Mouse (Mus musculus): ENCODE data around the gene Cd200r2.
"Not testable (repeated sequence)": the region's sequence is repeated elsewhere in the genome, so short reads cannot be mapped to it uniquely, and the experiment has no call there.

The Cd200r2 gene

DNA sequence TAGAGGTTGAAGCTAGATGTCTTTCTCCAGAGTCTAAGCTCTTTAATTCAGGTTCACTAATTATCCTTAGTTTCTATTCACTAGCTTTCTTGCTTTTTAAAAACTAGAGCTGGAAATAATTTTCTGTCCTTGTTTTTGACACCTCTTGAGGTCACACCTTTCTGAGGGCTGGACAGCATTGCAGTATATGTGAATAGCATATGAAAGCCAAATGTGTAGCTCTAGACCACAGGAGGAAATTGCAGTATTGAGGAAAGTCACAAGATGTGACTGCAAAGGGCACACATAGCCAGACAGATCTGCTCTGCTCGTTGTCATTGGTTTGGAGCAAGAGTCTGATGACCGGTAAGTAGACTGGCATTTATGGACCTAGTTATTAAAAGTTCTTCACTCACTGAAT is at the start of gene Cd200r2:
Gene Cd200r2, plus strand, starts transcription at position 301 of the 400 bp plus-strand sequence.
- DNase-seq (ENCODE audit: extremely low read depth, low read depth): no peak

DNA sequence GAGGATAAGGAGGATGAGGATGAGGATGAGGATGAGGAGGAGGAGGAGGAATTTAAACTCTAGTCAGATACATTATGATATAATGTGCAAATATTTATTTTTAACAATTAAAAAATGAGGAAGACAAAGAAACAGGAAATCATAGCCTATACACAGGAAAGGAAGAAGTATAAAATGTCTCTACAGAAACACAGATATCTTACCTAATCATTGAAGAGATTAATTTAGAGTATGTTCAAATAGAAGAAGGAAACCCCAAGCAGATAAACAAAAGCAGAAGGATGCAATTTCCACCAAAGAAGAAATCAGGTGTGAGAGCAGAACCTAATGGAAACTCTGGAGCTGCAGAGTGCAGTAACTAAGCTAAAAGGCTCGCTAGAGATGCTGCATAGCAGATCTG is 48.9 kb upstream of the Cd200r2 start:
- no peak for DNase-seq (ENCODE audit: extremely low read depth, low read depth)

DNA sequence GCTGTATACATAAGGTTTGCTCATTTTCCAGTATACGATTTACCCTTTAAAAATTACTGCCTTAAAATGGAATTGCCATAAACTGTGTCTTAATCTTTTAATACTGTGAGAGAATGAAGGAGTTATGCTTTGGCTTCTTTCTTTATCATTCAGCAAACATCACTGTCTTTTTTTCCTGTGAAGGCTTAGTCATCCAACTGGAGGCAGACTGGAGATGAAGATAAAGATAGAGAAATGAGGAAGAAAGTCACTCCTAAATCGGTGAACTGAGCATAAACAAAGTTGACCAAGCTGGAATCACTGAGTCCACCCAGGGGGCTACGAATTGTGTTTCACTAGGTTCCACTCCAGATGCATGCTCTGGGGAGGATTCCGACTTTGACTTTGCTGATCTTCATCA is 46.4 kb upstream of the Cd200r2 start:
- peak; percentile 28 for DNase-seq (ENCODE audit: extremely low read depth, low read depth)

DNA sequence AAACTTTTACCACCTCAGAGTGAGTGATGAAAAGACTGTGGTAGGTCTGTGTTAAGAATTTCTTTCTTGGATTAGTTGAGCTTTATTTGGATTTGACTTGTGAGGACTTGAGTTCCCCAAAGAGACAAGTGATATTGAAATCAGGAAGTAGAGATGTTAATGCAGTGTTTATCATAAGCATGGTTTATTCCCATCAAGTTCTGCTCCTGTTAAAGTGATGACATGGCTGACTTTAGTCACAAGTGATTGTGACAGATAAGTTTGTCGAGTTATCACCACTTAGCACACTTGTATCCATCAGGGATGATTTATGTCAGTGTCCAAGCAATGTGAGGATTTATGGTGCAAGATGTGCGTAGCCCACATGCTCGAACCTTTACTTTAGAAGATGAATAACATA is 34.6 kb upstream of the Cd200r2 start:
- DNase-seq (ENCODE audit: extremely low read depth, low read depth): peak; percentile 32

DNA sequence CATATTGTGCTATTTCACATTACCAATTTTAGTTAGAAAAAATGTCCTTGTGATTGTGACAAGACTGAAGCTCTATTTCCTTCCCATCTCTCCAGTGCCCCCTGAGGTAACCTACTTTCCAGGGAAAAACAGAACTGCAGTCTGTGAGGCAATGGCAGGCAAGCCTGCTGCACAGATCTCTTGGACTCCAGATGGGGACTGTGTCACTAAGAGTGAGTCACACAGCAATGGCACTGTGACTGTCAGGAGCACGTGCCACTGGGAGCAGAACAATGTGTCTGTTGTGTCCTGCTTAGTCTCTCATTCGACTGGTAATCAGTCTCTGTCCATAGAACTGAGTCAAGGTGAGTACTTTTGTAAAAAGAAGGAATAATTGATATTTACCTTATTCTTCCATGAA is 33.7 kb upstream of the Cd200r2 start:
- not testable (repeated sequence) for DNase-seq (ENCODE audit: extremely low read depth, low read depth)

DNA sequence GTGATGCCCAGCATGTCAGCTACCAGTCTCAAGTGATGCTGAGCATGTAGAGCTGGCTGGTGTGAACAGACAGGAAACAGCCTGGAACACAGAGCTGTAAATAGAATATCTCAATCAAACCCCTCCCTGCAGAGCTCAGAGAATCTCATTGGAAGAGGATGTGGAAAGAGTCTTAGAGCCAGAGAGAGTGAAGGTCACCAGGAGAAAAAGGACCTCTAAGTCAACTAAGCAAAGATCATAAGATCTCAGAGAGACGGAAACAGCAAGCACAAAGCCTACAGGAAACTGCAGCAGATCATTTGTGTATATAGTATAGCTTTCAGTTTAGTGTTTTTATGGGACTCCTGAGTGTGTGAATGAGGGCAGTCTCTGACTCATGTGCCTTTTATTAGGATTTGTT is 8.3 kb downstream of the Cd200r2 start:
- no peak for DNase-seq (ENCODE audit: extremely low read depth, low read depth)

DNA sequence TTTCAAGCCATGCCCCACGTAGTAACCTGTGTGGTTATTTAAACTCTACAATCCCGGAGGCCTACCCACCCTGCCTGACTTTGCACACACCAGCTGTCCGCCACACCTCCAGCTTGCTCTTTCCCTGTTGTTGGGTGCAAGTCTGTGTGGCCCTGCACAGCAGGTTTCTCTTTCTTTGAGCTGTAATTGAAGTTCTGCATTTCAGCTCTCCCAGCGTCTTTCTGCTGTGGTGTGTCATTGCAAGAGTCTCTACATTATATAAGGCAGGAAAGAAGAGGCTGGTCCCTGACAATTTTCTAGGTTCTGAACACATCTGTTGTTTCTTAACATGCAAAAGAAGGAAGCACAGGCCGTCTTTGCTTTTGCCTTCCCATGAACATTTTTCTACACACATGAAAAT is 9.7 kb downstream of the Cd200r2 start:
- DNase-seq (ENCODE audit: extremely low read depth, low read depth): no peak

DNA sequence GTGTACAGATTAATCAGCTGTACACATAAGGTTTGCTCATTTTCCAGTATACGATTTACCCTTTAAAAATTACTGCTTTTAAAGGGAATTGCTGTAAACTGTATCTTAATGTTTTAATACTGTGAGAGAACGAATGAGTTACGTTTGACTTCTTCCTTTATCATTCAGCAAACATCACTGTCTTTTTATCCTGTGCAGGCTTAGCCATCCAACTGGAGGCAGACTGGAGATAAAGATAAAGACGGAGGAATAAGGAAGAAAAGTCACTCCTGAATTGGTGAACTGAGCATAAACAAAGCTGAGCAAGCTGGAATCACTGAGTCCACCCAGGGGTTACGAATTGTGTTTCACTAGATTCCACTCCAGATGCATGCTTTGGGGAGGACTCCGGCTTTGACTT is 10.7 kb downstream of the Cd200r2 start:
- no peak for DNase-seq (ENCODE audit: extremely low read depth, low read depth)

DNA sequence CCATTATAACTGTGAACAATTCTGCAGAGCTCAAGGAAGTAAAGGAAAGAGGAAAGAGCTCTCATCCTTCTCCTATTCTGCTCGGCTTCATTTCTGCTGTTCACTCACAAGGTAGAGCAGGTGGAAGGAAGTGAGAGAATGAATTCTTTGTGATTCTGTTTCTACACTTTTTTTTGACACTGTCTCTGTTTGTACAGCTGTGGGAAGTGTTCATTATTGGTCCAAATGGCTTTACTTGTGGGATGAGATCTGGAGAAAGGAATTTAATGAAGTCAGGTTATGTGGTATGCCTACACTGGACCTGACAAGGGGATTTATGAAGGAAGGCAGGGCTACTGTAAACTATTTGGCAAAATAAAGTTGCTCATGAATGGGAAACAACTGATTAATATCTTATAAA is 23.9 kb downstream of the Cd200r2 start:
- no peak for DNase-seq (ENCODE audit: extremely low read depth, low read depth)

DNA sequence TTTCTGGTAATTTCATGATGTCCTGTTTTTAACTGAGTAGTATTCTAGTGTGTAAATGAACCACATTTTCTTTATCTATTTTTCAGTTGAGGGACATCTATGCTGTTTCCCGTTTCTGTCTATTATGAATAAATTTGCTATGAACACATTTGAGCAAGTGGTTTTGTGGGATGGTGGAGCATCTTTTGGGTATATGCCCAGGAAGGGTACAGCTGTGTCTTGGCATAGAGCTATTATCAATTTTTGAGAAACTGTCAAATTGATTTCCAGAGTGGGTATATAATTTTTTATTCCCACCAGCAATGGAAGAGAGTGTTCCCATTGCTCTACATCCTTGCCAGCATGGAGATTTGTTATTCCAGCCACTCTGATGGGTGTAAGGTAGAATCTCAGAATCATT is 65.1 kb downstream of the Cd200r2 start:
- no peak for DNase-seq (ENCODE audit: extremely low read depth, low read depth)

DNA sequence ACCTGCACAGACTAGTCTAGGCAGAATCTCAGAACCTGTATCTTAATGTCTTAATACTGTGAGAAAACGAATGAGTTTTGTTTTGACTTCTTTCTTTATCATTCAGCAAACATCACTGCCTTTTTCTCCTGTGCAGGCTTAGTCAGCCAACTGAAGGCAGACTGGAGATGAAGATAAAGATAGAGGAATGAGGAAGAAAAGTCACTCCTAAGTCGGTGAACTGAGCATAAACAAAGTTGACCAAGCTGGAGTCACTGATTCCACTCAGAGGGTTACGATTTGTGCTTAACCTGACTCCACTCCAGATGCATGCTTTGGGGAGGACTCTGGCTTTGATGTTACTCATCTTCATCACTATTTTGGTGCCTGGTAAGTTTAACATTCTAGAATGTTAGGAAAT is 76.6 kb downstream of the Cd200r2 start, which contains the start of gene Cd200r3:
Gene Cd200r3, plus strand, starts transcription at position 211 of the 400 bp plus-strand sequence.
- no peak for DNase-seq (ENCODE audit: extremely low read depth, low read depth)

DNA sequence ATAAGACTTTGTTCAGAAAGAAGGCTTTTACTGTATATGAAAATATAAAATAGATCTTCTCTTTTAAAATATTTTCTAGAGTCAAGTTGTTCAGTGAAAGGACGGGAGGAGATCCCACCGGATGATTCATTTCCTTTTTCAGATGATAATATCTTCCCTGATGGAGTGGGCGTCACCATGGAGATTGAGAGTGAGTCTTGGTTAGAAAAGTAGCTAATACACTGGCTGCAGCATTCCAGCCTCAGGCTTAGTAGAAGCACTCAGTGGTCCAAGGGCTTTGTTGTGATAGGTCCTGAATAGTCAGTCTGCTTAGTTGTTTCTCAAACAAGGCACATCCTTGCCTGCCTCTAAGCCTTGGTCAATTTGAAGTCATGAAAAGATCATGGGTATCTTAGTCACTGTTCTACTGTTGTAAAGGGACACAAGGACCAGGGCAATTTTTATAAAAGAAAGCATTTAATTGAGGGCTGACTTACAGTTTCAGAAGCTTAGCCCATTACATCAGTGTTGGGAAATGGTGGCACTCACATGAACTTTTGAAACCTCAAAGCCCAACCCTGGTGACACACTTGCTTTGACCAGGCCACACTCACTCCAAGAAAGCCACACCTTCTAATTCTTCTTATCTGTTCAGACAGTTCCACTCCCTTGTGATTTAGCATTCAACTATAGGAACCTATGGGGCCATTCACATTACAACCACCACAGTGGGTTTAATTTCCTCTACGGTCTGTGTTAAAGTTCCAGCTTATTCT is 84.6 kb downstream of the Cd200r2 start:
- DNase-seq (ENCODE audit: extremely low read depth, low read depth): no peak

DNA sequence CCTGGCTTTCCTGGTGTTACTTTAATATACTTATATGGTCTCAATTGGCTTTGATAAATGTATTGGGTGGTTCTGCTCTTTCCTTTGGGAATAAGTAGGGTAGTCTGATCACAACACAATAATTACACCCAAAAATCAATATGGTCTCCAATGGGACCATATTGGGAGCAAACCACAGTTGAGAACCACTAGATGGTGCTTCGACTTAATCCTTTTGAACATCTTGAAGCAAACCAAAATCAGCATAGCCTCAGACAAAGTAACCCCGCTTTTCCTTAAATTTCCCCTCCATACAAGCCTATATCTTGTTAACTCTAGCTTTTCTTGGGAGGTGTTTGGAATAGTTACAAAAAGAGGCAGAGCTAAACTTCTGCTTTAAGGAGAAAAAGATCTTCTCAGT is 95.4 kb downstream of the Cd200r2 start:
- DNase-seq (ENCODE audit: extremely low read depth, low read depth): no peak

DNA sequence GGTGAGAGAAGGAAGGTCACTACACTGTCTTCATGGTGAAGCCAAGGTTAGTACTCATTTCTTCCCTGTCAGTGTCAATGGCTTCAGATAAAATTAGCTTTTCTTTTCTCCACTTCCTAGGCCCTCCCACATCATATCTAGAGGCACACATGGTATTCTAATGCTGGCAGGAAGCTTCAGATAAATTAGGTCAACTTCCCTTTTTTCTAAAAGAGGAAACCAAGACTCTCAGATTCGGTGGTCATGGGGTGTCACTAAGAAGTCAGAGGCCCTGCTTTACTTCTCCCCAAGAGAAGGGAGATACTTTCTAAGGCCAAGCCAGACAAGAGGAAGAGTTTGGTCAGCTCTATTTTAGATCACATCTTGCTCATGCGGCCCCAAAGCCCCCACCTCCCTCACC is 95.9 kb downstream of the Cd200r2 start:
- DNase-seq (ENCODE audit: extremely low read depth, low read depth): peak; percentile 96

DNA sequence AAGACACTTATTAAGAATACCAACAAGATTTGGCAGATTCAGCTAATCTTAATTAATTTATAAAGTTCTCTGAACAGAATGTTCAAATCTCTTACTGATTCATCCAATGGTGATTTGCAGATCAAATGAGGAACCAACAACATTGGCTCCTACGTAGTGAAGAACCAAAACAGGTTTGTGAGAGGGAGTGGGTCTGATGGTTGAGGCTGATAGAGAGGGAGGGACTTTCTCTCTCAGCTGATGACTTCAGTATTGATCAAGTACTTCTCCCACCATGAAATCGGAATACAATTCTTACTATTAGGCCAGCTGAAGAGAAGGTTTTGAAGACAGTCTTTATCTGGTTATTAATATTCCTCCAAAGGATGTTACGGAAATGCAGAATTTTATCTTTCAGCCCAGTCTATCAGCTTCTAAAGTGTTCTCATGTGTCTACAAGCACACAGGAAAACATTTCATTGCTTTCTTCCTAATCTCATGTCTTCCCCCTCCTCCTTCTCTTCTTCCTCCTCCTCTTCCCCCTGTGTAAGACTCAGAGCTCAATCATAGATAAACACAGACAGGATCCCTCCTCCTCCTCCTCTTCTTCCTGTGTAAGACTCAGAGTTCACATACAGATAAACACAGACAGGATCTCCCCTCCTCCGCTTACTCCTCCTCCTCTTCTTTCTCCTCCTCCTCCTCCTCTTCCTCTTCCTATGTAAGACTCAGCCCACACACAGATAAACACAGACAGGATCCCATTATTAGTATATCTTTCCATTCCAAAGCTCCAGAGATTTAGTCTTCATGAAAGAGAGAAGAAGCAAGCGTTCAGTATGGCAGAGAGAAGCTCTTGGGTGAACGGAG is 97.9 kb downstream of the Cd200r2 start:
- DNase-seq (ENCODE audit: extremely low read depth, low read depth): no peak

DNA sequence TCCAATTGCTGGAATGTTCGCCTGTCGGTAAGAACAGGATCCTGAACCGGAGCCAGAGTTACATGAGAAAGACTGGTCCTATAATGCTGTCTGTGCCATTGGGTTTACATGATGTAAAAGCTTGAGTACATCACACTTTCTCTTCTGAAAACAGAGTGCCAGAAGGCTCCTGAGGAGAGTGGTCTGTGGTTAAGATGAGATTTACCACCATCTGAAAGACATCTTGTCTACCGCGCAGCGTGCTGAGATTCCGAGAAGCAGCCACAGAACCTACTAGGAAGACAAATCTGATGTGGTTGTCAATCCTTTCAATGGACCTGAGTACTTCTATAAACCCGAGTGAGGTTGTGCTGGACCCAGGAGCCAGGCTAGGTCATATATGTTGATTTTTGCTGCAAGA is 98.5 kb downstream of the Cd200r2 start:
- DNase-seq (ENCODE audit: extremely low read depth, low read depth): no peak
